Mouse (Mus musculus) liver, embryonic 14.5 days (tissue): ENCODE results near the gene Rock2.

Experiments used
- CTCF ChIP-seq: IDR thresholded peaks from 2 replicates; pipeline ENCODE4 v1.5.1; 2016; ENCODE audit warnings: antibody characterized with exemption, low read depth, control low read depth
- EP300 ChIP-seq: IDR thresholded peaks from 2 replicates; pipeline ENCODE4 v1.6.1; 2016; ENCODE audit warnings: antibody characterized with exemption, low read depth

- no peak for TF ChIP-seq EP300
- TF ChIP-seq CTCF: no peak
Observed at GRCm38 (mm10) chr12:17022145-17022544, 127.5 kb downstream of the Rock2 start.
